25 mouse cellular contexts compared by ENCODE assay signal in the genomic region with DNA sequence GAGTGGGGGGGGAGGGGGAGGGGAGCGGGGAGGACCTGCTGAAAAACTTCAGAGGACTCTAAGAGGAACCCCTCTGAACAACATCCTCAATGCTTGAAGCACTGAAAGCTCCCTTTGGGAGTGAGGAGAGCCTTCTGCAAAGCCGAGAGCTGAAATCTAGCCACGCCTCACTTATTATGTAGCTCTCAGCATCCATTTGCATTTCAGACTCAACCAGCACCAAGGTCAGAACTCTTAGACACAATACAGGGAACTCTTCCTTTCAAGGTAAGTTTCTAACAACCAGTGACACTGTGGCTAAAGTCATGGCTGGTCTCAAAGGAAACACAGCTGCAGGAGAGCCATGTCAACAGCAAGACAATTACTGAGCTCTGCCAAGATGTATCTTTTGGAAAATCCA.
"Had no signal": no experiment of that assay in that cellular context is flagged by ENCODE, and none has a peak within 500 bp of the region (broad histone marks: within the 10 kb centered on the region; RNA-seq: fewer than 3 reads in every experiment).

No protein-coding gene starts in this region.

- H3K9me3 ChIP-seq: heart, embryonic 13.5 days; heart, embryonic 15.5 days; hindbrain, embryonic 10.5 days; hindbrain, embryonic 12.5 days; intestine, embryonic 15.5 days; limb, embryonic 13.5 days; limb, embryonic 15.5 days; liver, embryonic 12.5 days had no signal

- H3K36me3 ChIP-seq: hindbrain, embryonic 12.5 days; intestine, embryonic 15.5 days had no signal

- H3K27me3 ChIP-seq: heart, embryonic 13.5 days; heart, embryonic 15.5 days; hindbrain, embryonic 12.5 days; intestine, embryonic 15.5 days; limb, embryonic 13.5 days; limb, embryonic 15.5 days; liver, embryonic 12.5 days had no signal

- ATAC-seq: hindbrain, embryonic 16.5 days; inflammation-experienced regulatory T-cells, adult 6 months; intestine, embryonic 15.5 days; intestine, postnatal 0 days; liver, embryonic 12.5 days had no signal

- H3K4me3 ChIP-seq: gastrocnemius, adult 2 months; heart, adult 2 months; heart, embryonic 13.5 days; heart, embryonic 15.5 days; hindbrain, embryonic 10.5 days; hindbrain, embryonic 12.5 days; intestine, embryonic 15.5 days; layer of hippocampus, adult 2 months; limb, embryonic 13.5 days; limb, embryonic 15.5 days; liver, embryonic 12.5 days had no signal

- H3K9ac ChIP-seq: heart, embryonic 13.5 days; heart, embryonic 15.5 days; hindbrain, embryonic 12.5 days; hindbrain, embryonic 14.5 days; intestine, embryonic 15.5 days; limb, embryonic 13.5 days; limb, embryonic 15.5 days; liver, embryonic 12.5 days; liver, embryonic 14.5 days had no signal

- H3K4me2 ChIP-seq: heart, embryonic 13.5 days; heart, embryonic 15.5 days; hindbrain, embryonic 12.5 days; hindbrain, embryonic 14.5 days; intestine, embryonic 15.5 days; limb, embryonic 13.5 days; limb, embryonic 15.5 days; liver, embryonic 12.5 days had no signal

- DNase-seq: gastrocnemius, adult 2 months; gastrocnemius, postnatal 10 days; gastrocnemius, postnatal 25 days; heart, adult 2 months; heart, postnatal 4 days; kidney, adult 18-20 months; kidney, adult 8-10 months; kidney, postnatal 10 days; kidney, postnatal 25 days; kidney, postnatal 4 days; left cerebral cortex, postnatal 4 days had no signal

- H3K4me1 ChIP-seq: heart, embryonic 15.5 days; hindbrain, embryonic 10.5 days; hindbrain, embryonic 12.5 days; intestine, embryonic 15.5 days; limb, embryonic 13.5 days; limb, embryonic 15.5 days; liver, embryonic 12.5 days had no signal

- H3K27ac ChIP-seq: gastrocnemius, adult 2 months; heart, adult 2 months; heart, embryonic 13.5 days; heart, embryonic 15.5 days; hindbrain, embryonic 10.5 days; hindbrain, embryonic 12.5 days; hindbrain, embryonic 14.5 days; intestine, embryonic 15.5 days; layer of hippocampus, adult 2 months; limb, embryonic 13.5 days; limb, embryonic 15.5 days; liver, embryonic 12.5 days; liver, embryonic 14.5 days had no signal
